Mouse (Mus musculus) limb, embryonic 10.5 days (tissue): ENCODE results near the gene Znhit2. TPM values are rescaled to one million over a fixed set of nuclear protein-coding genes. Genes with fewer than 3 reads are reported as not detected.

Experiments
- DNase-seq: peaks from one replicate; pipeline ENCODE4 v3.0.0-alpha.2; 2017; ENCODE audit warnings: low spot score
- H3K27ac ChIP-seq: fragments of 300-500 bp; sonication (generic); 2 replicates; pipeline ENCODE4 v1.5.1; 2016; ENCODE audit warnings: mild to moderate bottlenecking
- H3K27me3 ChIP-seq: fragments of 300-500 bp; sonication (generic); 2 replicates; pipeline ENCODE4 v1.6.1; 2016; ENCODE audit warnings: low read depth, mild to moderate bottlenecking; ENCODE audit not compliant: poor library complexity, severe bottlenecking
- H3K36me3 ChIP-seq: fragments of 300-500 bp; sonication (generic); 2 replicates; pipeline ENCODE4 v1.6.1; 2016; ENCODE audit warnings: mild to moderate bottlenecking, moderate library complexity
- H3K4me1 ChIP-seq: fragments of 300-500 bp; sonication (generic); 2 replicates; pipeline ENCODE4 v1.6.1; 2016
- H3K4me3 ChIP-seq: fragments of 300-500 bp; sonication (generic); 2 replicates; pipeline ENCODE4 v1.5.1; 2016; ENCODE audit warnings: mild to moderate bottlenecking, moderate library complexity
- H3K9me3 ChIP-seq: fragments of 300-500 bp; sonication (generic); replicated peaks from 2 replicates; pipeline ENCODE4 v1.6.1; 2016; ENCODE audit warnings: mild to moderate bottlenecking
- WGBS: fragments of 180-500 bp; shearing (Covaris S2); methylation state at CpG from one replicate; pipeline ENCODE4 v1.1.7; 2016; 5-methylcytosine and 5-hydroxymethylcytosine counted together
- polyA plus RNA-seq: library from polyadenylated mRNA; unstranded; fragments of >200 nt; fragmentation: Nextera tagmentation; extraction: Ambion mirVana; gene quantifications from 2 replicates; pipeline ENCODE4 v1.2.1, GENCODE M21; 2016

The Znhit2 gene
- polyA plus RNA-seq, 1 experiment from 2014 or later: 36.1 TPM

DNA sequence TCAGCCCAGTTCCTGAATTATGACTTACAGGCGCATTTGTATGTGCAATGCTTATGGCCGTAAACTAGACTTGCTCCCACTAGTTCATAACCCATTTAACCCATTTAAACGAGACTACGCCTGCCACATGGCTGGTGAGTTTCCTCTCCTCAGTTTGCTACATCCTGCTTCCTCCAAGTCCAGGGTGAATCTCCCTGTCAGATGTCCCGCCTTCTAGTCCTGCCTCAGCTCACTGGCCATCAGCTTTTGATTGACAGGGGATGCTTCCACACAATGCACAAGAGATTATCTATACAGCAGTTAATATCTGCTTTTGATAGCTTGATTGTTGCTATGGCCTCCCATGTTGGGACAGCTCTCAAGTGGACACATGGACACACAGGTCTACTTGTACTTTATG is 6.7 kb upstream of the Znhit2 start:
- H3K36me3 ChIP-seq: peaks cover 77% of the 10 kb centered on the region
- no peaks in the 10 kb centered on the region for H3K9me3 ChIP-seq
- peaks cover 17% of the 10 kb centered on the region for H3K4me1 ChIP-seq
- WGBS: 90% methylated on average over 5 of the region's 5 CpGs
- no peak for DNase-seq
- no peak overlapping the region; the same call in 1 of the 2 replicates for H3K4me3 ChIP-seq
- no peak overlapping the region for H3K27ac ChIP-seq
- no peaks in the 10 kb centered on the region for H3K27me3 ChIP-seq

GRCm38 (mm10) chr19:6056696-6057095 is 4.3 kb upstream of the Znhit2 start:
- Histone ChIP-seq H3K36me3 (peaks cover 64% of the 10 kb centered on the region), H3K27me3 (no peaks in the 10 kb centered on the region), H3K4me1 (peaks cover 25% of the 10 kb centered on the region), H3K27ac (peak overlapping the region; percentile 94), H3K4me3 (peak overlapping the region; percentile 87), H3K9me3 (no peaks in the 10 kb centered on the region)
- WGBS: 71% methylated on average over 4 of the region's 4 CpGs
- DNase-seq: no peak

DNA sequence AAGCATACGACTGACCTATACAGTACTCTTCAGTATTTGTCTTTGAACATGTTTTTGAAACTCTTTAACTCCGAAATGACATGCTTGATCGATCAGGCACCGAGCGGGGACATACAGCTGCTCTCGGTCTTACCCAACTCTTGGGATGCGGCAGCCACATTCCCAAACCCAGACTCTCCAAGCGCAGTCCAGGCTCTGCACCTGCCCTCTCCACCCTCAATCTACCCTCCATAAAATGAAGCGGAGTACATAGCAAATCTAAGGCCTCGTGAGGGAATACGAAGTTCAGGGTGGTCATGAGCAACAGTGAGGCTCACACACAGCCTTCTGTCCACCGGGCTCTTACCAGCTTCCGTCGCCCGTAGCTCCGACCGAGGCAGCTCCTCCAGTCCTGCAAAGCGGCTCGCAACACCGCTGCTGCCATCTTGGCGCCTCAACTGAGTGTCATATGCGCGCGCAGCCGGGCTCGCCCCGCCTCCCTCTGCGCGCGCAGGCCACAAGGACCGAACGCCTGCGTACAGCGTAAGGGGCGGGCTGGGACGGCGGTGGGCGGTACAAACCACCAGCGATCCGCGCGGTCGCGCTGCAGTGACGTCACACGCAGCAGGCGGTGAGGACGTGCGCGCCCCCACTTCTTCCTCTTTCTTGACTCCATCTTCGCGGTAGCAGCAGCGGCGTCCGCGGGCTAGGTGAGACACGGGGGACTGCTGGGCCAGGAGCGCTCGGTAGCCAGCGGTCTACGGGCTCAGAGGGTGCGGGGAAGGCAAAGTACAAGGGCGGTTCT is 3.5 kb upstream of the Znhit2 start, which contains the start of the genes Mrpl49 and Fau:
TSS of gene Mrpl49 (minus strand) at position 473 of the 784 bp plus-strand sequence.
TSS of gene Fau (plus strand) at position 532 of the 784 bp plus-strand sequence.
- H3K27me3 ChIP-seq: no peaks in the 10 kb centered on the region
- H3K9me3 ChIP-seq: no peaks in the 10 kb centered on the region
- peak; percentile 100 for DNase-seq
- peak within 1 kb of the TSS; percentile 94 for H3K27ac ChIP-seq
- H3K4me3 ChIP-seq: peak within 1 kb of the TSS; percentile 87
- peaks cover 56% of the 10 kb centered on the region for H3K36me3 ChIP-seq
- H3K4me1 ChIP-seq: peaks cover 33% of the 10 kb centered on the region
- under 1% methylated on average over 63 of the region's 63 CpGs for WGBS

DNA sequence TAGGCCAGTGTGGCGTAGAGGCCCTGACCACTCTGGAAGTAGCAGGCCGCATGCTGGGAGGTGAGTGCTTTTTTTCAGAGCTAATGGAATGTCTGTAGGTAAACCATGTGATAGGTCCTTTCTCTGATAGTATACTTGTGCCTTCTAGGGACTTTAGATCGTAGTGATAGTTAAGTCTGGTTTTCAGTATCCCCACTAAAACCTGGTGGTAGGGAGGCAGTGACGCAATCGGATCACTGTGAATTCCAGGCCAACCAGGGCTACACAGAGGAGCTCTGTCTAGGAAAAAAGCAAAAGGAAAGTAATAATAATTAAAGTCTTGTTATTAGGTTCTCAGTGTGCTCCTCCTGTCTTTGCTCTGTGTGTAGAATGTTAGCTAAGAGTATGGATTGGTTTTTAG is 2.5 kb upstream of the Znhit2 start:
- no peak for DNase-seq
- 38% methylated on average over 5 of the region's 5 CpGs for WGBS
- Histone ChIP-seq H3K36me3 (peaks cover 54% of the 10 kb centered on the region), H3K27me3 (no peaks in the 10 kb centered on the region), H3K4me3 (peak overlapping the region; percentile 87), H3K9me3 (no peaks in the 10 kb centered on the region), H3K4me1 (peaks cover 41% of the 10 kb centered on the region), H3K27ac (peak overlapping the region; percentile 94)

DNA sequence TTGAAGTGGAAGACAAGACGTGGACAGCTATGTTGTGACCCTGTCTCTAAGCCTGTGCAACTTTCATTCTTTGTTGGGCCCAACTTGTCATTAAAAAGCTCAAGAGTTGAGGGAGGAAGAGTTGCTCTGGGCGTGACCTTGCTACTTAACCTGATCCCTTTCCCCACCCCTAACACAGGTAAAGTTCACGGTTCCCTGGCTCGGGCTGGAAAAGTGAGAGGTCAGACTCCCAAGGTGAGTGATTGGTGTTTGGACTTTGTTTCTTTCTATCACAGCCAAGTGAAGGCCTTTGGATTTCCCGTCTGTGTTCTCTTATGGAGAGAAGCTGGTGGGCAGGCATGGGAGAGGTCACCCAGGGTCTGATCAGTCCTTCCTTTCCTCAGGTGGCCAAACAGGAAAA is 2.0 kb upstream of the Znhit2 start:
- DNase-seq: no peak
- peaks cover 54% of the 10 kb centered on the region for H3K36me3 ChIP-seq

DNA sequence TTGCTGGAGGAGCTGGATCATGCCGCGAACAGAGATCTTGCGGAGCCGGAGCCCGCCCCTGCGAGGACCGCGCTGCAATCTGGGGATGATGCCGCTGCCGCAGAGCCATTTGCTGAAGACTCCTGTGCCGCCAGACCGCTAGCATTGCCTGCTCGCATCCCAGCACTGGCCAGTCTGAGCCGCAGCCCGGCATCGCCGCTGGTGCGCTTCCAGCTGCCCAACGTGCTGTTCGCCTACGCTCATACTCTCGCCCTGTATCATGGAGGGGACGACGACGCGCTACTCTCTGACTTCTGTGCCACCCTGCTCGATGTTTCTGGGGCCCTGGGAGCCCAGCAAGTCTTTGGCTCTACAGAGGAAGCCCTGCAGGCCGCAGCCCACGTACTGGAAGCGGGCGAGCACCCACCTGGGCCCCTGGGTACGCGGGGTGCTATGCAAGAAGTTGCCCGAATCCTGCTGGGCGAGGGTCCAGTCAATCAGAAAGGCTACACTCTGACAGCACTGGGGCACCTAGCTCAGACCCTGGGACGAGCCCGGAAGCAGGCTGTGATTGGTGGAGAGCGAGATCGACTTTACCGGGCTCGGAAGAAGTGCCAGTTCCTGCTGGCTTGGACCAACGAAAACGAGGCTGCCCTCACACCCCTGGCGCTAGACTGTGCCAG is 780 bp downstream of the Znhit2 start:
- H3K4me1 ChIP-seq: peaks cover 43% of the 10 kb centered on the region
- H3K9me3 ChIP-seq: no peaks in the 10 kb centered on the region
- DNase-seq: peak; percentile 58
- no peaks in the 10 kb centered on the region for H3K27me3 ChIP-seq
- peak overlapping the region; percentile 94 for H3K27ac ChIP-seq
- H3K4me3 ChIP-seq: peak overlapping the region; percentile 88
- 2% methylated on average over 44 of the region's 44 CpGs for WGBS
- peaks cover 34% of the 10 kb centered on the region for H3K36me3 ChIP-seq

More for the DNA sequence above, 2.0 kb upstream of the Znhit2 start:
- Histone ChIP-seq H3K4me1 (peaks cover 41% of the 10 kb centered on the region), H3K4me3 (peak overlapping the region; percentile 87), H3K9me3 (no peaks in the 10 kb centered on the region), H3K27me3 (no peaks in the 10 kb centered on the region), H3K27ac (no peak overlapping the region)
- 87% methylated on average over 5 of the region's 5 CpGs for WGBS

- no peaks in the 10 kb centered on the region for H3K9me3 ChIP-seq
- DNase-seq: no peak
- peaks cover 47% of the 10 kb centered on the region for H3K4me1 ChIP-seq
- no peaks in the 10 kb centered on the region for H3K27me3 ChIP-seq
- peak overlapping the region; percentile 88 for H3K4me3 ChIP-seq
- 76% methylated on average over 5 of the region's 5 CpGs for WGBS
- H3K36me3 ChIP-seq: peaks cover 34% of the 10 kb centered on the region
- H3K27ac ChIP-seq: peak overlapping the region; percentile 94
Measured at GRCm38 (mm10) chr19:6062418-6062817, 1.4 kb downstream of the Znhit2 start.

GRCm38 (mm10) chr19:6063081-6063480 is 2.1 kb downstream of the Znhit2 start:
- H3K27me3 ChIP-seq: no peaks in the 10 kb centered on the region
- 97% methylated on average over 6 of the region's 6 CpGs for WGBS
- DNase-seq: no peak
- H3K4me3 ChIP-seq: peak overlapping the region; percentile 88
- no peaks in the 10 kb centered on the region for H3K9me3 ChIP-seq
- peaks cover 54% of the 10 kb centered on the region for H3K4me1 ChIP-seq
- no peak overlapping the region for H3K27ac ChIP-seq
- peaks cover 34% of the 10 kb centered on the region for H3K36me3 ChIP-seq

- DNase-seq: no peak
Measured at GRCm38 (mm10) chr19:6066571-6066970, 5.6 kb downstream of the Znhit2 start.

GRCm38 (mm10) chr19:6067011-6067723 is 6.2 kb downstream of the Znhit2 start:
- Histone ChIP-seq H3K27ac (peak overlapping the region; percentile 85), H3K36me3 (peaks cover 48% of the 10 kb centered on the region), H3K27me3 (no peaks in the 10 kb centered on the region), H3K9me3 (no peaks in the 10 kb centered on the region), H3K4me3 (peak overlapping the region; percentile 69), H3K4me1 (peaks cover 39% of the 10 kb centered on the region)
- WGBS: under 1% methylated on average over 30 of the region's 30 CpGs
- DNase-seq: peak; percentile 92

More at GRCm38 (mm10) chr19:6066571-6066970, 5.6 kb downstream of the Znhit2 start:
- H3K27me3 ChIP-seq: no peaks in the 10 kb centered on the region
- no peaks in the 10 kb centered on the region for H3K9me3 ChIP-seq
- peak overlapping the region; percentile 85 for H3K27ac ChIP-seq
- peaks cover 47% of the 10 kb centered on the region for H3K36me3 ChIP-seq
- peaks cover 45% of the 10 kb centered on the region for H3K4me1 ChIP-seq
- peak overlapping the region; percentile 69 for H3K4me3 ChIP-seq
- WGBS: 41% methylated on average over 5 of the region's 5 CpGs

DNA sequence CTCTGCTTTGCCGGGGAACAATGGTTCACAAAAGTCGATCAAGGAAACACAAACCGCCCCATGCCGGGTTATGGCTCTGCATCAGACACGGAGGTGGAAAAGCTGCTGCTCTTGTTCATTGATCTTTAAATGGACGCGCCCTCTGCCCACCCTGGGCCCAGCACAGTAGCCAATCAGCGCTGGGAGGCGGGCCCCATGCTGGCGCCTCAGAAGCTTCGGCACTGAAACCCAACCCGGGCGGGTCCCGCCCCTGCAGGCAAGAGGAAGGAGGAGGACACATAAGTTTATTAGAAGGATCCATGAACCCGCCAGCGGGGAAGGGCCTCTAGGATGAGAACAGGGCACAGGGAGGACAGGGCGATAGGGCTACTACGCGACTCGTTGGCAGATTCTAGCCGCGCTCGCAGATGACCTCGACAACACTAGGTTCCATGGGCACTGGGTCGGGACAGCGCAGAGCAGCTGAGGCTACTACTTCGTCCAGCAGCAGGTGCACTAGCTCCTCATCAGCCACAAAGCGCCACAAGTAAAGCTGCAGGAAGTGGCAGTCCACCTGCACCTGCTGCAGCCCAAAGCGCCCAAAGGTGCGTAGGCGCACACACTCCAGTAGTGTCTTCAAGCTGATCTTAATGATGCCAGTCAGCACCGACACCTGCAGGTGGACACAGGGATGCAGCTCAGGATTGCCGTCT is 6.9 kb downstream of the Znhit2 start, which contains the start of gene Tm7sf2:
TSS of gene Tm7sf2 (minus strand) at position 650 of the 692 bp plus-strand sequence.
- Histone ChIP-seq H3K27ac (peak within 1 kb of the TSS; percentile 85), H3K36me3 (peaks cover 49% of the 10 kb centered on the region), H3K4me1 (peaks cover 32% of the 10 kb centered on the region), H3K4me3 (peak within 1 kb of the TSS; percentile 69), H3K27me3 (no peaks in the 10 kb centered on the region), H3K9me3 (no peaks in the 10 kb centered on the region)
- peak; percentile 92 for DNase-seq
- WGBS: 10% methylated on average over 33 of the region's 33 CpGs

- 86% methylated on average over 4 of the region's 4 CpGs for WGBS
- Histone ChIP-seq H3K27me3 (no peaks in the 10 kb centered on the region), H3K4me3 (peak overlapping the region; percentile 69; the same call in 1 of the 2 replicates), H3K4me1 (peaks cover 28% of the 10 kb centered on the region), H3K36me3 (peaks cover 51% of the 10 kb centered on the region), H3K27ac (no peak overlapping the region), H3K9me3 (no peaks in the 10 kb centered on the region)
- DNase-seq: no peak
Measured at GRCm38 (mm10) chr19:6068951-6069350, 8.0 kb downstream of the Znhit2 start.
